Mouse (Mus musculus) activated CD4-positive, CD25-positive, alpha-beta regulatory T cell, adult 4 months (primary cell): ENCODE measurements around the gene Usp2. TPM values are rescaled to one million over a fixed set of nuclear protein-coding genes. Genes with fewer than 3 reads are reported as not detected.
"Not testable (repeated sequence)": the region's sequence is repeated elsewhere in the genome, so short reads cannot be mapped to it uniquely, and the experiment has no call there.

ENCODE experiments used
- ATAC-seq: one replicate; pipeline ENCODE4 v1.8.0; 2017
- polyA plus RNA-seq, 2 experiments: library from polyadenylated mRNA; unstranded; fragments of 100-300 nt; shearing (Covaris generic); gene quantifications; one replicate each; pipeline ENCODE4 v1.2.1; 2017

The Usp2 gene
- polyA plus RNA-seq, 2 experiments from 2014 or later: 1.6 to 1.7 TPM

DNA sequence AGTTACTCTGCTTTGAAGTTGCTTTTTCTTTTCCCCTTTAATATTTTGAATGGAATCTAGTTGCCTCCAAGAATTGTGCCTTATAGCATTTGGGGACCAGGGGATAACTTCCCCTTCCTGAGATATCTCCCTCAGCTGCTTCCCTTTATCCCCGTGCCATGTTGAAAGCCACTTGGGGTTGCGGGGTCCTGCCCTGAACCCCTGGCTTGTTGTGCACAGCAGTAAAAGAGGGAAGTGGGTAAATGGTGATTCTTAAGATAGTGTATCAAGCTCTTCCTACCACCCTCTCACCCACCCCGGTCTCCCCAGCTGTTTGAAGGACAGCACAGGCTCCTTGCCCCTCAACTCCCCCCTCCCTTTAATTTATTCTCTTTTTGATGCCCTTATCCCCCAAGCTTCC is 27.9 kb downstream of the Usp2 start:
- ATAC-seq: no peak

DNA sequence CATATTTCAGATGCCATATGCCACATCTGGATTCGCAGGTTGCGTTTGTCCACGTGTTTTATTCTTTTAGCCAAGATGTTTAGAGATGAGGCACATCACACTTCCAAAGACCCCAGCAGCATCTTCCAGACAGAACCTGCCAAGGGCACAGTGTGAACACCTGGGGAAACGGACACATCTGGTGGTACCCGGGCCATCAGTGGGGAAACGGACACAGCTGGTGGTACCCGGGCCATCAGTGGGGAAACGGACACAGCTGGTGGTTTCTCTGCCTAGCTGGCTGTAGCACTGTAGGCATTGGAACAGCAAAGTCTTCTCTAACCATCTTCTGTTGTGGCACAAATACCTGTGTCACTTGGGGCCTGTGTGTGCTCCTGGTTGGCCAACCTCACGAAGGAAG is 29.0 kb downstream of the Usp2 start:
- no peak for ATAC-seq

DNA sequence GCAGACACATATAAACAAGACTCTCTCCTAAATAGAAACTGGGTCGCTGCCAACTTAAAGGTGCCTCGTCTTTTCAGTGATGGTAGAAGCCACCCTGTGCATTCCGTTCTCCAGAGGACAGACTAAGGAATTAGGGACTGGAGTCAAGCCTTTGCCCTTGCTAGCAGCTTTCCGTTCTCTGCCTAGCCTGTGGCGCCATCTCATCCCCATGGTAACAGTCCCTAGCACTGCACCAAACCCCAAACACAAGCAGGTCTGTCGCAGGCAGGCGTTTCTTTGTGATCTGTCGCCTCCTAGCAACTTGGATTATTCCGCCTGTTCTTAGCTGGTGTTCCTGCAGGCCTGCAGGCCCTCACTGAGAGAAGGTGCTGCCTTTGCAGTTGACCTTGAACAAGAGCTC is 29.7 kb downstream of the Usp2 start:
- ATAC-seq: no peak

DNA sequence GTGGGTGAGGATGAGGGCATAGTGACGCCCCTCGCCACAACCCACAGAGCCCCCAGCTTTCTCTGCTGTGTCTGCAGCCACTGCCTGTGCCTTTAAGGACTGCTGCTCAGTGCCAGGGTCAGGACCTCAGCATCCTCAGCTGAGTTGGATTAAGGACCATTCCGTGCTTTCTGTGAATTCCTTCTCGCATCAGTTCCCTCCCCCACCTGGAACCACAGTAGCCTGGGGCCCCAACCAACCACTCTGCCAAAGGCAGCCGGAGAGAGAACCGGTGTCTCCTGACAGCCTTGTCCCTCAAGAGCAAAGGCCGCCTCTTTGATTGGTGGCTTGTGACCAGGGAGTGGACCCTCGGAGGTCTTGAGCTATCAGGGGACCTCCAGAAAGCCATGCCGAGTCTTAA is 34.7 kb downstream of the Usp2 start, which contains the start of gene Mfrp:
TSS of gene Mfrp (plus strand) at position 240 of the 400 bp plus-strand sequence.
- no peak for ATAC-seq

DNA sequence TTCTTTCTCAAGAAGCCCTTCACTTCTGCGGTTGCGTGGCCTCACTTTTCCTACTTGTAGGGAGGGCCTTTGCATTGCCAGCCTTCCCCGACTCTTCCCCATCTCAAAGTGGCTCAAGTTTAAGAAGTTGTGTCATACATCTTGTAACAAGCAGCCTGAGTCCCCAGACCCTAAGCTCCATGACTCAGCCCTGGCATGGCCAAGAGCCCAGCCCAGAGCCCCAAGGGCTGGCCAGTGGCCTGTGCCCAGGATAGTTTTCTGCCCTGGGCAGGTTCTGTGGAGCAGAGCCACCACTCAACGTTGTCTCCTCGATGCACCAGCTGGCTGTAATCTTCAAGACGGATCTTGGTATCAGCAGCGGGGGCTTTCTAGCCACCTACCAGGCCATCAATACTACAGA is 38.1 kb downstream of the Usp2 start:
- no peak for ATAC-seq

DNA sequence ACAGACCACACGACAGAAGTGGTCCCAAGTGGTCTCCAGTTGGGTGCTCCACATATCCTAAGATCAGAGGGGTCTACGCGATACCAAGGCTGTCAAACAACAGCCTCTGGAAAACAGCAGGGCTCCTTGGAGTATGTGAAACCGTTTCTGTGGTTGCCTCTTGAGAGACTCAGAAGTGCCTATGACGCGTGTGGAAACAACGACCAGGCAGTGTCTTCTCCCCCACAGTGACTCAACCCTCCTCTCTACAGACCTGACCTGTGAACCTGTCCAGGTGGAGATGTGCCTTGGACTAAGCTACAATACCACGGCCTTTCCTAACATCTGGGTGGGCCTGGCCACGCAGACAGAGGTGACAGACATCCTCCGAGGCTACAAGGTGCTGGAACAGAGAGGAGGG is 39.0 kb downstream of the Usp2 start:
- peak; percentile 40 for ATAC-seq

DNA sequence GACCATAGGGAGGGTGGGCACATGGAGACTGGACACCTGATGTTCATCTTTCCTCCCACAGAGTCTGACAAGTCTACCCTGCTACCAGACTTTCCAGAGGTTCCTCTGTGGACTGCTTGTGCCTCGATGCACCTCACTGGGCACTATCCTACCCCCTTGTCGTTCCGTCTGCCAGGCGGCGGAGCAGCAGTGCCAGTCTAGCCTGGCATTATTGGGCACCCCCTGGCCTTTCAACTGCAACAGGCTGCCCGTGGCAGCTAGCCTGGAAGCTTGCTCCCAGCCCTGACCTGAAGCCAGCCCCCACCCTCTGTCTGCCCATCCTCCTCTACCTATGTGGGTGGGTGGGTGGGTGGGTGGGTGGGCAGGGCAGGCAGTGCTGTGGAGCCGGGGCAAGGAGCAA is 39.4 kb downstream of the Usp2 start:
- no peak for ATAC-seq

DNA sequence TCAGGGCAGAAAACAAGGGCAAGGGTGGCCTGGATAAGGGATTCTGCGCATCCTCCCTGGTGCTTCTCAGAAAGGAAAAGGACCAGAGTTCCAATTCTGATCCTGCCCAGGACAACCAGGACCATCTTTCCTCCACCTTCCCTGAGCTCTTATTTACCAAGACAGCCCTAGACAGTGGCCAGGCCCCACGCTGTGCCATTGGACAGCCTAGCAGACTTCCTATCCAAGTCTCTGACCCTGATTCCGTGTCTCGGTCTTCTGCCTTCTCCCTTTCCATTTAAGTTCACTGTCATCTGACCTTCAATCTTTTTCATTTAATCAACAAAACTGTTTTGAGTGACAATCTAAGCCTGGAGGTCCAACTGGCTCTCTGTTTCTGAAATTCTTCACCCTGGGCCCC is 39.8 kb downstream of the Usp2 start:
- no peak for ATAC-seq

DNA sequence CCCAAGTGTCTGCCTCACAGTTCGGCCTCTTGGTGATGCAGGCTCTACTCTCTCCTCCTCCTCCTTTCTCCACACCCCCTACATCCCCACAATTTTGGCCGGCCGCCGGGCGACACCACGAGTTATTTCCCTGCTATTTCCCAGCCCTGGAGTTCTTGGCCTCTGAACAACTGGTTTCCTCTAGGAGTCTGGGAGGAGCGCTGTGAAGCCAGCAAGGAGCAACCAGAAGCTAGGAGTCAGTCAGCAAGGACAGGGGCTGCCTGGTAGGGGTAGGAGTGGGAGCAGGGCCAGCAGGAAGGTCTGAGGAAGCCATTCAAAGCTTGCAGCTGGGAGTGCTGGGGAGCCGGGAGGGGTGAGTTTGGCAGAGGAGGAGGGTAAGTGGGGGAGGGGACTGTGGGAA is 40.3 kb downstream of the Usp2 start, which contains the start of gene C1qtnf5:
TSS of gene C1qtnf5 (plus strand) at position 136 of the 400 bp plus-strand sequence.
- no peak for ATAC-seq

DNA sequence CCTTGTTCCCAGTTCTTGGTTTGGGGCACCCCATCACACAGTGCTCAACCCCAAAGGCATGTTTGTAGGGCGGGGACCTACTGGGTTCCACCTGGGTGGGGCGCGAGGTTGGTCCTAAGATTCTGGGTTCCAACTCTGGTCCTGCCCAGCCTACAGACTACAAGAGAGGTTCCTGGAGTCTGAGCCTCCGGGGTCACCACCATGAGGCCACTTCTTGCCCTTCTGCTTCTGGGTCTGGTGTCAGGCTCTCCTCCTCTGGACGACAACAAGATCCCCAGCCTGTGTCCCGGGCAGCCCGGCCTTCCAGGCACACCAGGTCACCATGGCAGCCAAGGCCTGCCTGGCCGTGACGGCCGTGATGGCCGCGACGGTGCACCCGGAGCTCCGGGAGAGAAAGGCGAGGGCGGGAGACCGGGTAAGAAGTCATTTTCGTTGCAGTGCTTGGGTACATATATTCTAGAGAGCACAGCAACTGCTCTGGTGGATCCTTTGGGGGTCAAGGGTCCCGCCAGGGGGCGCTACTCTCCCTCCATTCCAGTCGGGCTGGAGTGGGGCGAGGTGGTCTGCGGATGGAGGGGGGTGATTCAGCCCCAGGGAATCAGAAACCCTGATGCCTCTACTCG is 40.8 kb downstream of the Usp2 start:
- no peak for ATAC-seq

DNA sequence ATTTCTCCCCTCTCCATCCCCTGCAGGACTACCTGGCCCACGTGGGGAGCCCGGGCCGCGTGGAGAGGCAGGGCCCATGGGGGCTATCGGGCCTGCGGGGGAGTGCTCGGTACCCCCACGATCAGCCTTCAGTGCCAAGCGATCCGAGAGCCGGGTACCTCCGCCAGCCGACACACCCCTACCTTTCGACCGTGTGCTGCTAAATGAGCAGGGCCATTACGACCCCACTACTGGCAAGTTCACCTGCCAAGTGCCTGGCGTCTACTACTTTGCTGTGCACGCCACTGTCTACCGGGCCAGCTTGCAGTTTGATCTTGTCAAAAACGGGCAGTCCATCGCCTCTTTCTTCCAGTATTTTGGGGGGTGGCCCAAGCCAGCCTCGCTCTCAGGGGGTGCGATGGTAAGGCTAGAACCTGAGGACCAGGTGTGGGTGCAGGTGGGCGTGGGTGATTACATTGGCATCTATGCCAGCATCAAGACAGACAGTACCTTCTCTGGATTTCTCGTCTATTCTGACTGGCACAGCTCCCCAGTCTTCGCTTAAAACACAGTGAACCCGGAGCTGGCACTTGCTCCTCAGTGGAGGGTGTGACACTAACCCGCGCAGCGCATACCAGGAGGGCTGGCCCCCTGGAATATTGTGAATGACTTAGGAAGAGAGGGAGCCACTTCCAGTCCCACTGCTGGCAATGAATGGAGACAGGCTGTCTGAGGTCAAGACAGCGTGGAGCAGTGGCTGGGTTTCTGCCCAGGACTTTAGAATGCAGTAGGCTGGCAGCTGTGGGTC is 41.6 kb downstream of the Usp2 start:
- no peak for ATAC-seq

DNA sequence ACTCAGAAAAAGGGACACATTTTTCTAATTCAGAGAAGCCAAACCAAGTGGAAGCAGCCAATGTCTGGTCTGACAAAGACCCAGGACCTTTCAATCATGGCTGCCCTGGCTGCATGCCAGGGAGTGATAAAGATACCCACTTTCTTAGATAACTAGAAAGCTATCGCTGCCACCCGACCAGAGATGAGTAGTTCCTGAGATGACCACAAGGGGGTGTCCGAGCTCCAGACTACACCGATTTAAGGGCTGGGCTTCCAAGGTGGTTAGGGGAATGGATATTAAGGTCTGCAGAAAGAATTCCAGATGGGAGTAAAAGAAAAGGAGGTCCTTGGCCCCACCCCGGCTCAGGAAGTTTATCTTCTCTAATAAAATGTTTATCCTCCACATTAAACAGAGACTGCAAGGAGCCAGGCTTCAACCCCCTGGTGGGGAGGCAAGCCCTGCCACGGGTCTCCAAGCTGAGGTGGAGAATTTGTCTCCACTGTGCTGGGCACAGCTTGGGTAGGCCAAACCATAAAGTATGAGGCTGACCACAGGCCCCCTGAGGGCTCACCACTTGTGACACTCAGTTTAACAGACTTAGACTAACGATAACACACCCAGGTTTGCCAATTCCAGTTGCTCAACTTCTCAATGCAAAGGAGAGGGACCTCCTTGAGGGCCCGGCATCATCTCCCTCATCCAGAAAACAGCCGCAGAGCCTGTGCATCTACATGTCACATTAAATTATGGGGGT is 42.7 kb downstream of the Usp2 start:
- ATAC-seq: no peak

DNA sequence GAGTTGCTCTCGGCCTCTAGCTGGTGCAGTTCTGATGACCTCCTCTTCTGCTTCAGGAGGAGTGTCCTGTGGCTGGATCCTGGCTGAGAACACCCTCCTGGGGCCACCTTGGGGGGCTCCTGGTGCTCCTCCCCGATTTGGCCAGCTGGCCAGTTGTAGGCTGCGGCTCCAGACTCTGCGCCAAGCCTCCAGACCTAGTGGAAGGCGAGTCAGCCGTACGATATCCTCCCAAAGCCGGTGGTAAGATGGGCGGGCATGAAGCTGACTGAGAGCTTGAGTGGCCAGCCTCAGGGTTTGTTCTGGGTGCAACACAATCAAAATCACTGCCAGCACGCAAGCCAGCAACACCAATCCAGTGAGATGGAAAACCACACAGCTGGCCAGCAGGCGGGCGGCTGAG is 45.1 kb downstream of the Usp2 start:
- not testable (repeated sequence) for ATAC-seq

DNA sequence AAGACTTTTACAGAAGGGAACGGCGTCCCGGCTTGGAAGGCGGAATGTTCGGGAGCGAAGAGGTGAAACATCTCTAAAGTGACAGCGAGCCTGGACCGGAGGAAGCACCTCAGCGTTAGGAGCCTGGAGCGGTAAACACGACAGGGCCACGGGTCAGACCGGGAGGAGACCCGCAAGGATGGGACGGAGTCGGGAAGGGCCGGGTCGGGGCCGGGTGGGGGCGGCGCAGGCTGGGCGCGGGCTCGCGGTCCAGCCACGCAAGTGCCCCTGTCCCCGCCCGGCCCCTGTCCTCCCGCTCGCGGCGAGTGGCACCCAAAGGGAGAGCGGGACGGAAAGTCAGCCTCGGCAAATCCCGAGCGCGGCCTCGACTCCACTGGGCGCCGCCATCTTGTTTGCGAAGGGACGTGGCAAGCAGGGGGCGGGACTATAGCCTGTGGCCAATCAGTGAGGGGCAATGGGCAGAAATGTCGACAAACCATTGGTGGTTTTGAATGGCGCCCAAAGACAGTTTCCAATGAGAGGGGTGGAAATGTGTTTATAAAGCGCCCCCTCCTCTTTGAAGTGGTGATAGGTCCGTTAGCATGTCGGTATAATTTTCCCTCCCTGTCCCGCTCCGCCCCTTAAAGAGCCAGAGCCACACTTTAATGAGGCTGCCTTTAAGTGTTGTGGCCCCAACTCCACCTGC is 46.4 kb downstream of the Usp2 start, which contains the start of the genes Gm49380 and Rnf26:
TSS of gene Gm49380 (minus strand) at position 396 of the 685 bp plus-strand sequence.
TSS of gene Rnf26 (minus strand) at position 413 of the 685 bp plus-strand sequence.
- ATAC-seq: peak; percentile 98

DNA sequence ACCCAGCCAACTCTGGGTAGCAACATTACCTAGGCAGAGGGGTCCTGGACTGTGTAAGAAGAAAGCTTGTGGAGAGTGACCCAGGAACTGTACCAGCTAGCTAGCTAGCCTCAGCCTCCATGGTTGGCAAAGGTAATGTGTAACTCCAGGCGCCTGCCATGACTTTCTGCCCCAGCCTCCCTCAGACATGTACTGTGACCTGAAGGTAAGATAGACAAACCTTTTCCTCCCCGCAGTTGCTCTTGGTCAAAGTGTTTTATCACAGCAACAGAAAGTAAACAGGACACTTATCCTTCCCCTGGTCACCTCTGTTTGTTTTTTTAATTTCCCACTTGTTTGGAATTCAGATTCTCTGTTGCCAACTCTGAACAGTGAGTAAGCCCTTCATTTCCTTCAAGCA is 47.6 kb downstream of the Usp2 start:
- no peak for ATAC-seq

DNA sequence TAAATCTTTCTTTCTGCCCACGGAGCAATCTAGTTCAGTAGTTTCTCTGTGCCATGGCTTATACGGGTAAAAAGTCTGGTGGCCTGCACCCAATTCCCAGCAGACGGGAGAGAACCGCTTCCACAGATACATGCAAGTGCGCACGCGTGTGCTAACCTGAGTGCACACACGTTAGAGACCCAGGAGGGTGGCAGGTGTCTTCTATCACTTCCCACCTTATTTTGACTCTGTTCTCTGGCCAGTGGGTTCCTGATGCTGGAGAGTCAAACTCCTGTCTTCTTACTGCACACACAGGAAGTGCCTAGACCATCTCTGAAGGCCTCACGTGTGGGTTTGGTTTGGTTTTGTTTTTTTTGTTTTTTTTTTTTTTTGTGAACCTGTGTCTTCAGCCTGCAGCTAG is 48.8 kb downstream of the Usp2 start:
- no peak for ATAC-seq

DNA sequence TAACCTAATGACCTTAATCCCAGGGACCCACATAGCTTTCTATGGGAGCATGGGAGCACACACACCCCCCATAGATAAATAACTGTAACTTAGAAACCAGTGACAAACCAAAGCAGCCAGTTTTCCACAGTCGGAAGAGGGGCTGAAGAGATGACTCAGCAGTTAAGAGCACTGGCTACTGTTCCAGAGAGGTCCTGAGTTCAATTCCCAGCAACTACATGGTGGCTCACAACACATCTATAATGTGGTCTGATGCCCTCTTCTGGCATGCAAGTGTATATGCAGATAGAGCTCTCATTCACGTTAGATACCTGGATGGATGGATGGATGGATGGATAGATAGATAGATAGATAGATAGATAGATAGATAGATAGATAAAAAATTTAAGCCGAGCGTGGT is 49.4 kb downstream of the Usp2 start:
- no peak for ATAC-seq

DNA sequence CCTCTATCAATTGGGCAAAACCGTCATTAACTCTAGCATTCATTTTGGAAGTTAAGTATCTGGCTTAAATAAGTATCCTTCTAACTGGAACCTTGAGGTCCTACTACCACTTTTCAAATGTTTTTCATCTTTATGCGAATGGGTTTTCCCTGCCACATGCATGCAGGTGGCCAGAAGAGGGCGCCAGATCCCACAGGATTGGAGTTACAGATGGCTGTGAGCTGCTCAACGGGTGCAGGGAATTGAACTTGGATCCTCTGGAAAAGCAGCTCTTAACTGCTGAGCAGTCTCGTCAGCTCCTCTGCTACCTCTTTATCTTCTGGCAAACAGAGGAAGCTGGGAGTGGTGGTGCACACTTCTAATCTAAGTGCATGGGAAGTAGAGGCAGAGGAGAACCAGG is 52.2 kb downstream of the Usp2 start:
- ATAC-seq: no peak

DNA sequence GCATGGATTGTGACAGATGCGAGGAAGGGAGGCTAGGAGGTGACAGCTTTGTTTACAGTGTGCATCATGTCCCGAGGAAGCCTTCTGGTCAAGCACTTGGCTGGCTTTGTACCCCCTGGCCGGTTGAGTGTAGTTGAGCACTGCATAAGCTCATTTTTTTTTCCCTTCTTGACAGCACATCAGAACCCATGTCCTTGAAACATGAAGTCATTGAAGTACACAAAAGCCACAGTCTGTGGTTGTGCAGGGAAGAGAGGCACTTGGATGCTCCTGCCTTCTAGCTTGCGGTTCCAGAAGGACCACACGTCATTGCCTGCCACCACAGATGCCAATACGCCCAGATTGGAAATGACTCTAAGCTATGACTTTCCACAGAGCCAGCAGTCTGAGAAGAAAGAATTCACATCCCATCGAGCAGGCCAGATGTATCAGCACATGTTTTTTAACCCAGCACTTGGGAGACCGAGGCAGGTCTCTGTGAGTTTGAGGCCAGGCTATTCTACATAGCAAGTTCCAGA is 53.2 kb downstream of the Usp2 start:
- no peak for ATAC-seq

DNA sequence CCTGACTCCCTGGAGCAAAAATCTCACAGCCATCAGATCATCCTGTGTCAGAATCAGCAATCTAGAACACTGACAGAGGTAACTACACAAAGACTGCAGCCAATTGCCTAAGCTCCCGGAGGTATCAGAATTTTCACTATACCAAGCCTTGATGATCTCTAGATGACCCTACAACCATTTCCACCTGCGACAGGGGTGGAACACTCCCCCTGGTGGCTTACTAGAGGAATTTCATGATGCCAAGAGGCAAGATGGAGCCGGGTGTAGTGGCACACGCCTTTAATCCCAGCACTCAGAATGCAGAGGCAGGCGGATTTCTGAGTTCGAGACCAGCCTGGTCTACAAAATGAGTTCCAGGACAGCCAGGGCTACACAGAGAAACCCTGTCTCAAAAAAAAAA is 57.5 kb downstream of the Usp2 start:
- no peak for ATAC-seq

DNA sequence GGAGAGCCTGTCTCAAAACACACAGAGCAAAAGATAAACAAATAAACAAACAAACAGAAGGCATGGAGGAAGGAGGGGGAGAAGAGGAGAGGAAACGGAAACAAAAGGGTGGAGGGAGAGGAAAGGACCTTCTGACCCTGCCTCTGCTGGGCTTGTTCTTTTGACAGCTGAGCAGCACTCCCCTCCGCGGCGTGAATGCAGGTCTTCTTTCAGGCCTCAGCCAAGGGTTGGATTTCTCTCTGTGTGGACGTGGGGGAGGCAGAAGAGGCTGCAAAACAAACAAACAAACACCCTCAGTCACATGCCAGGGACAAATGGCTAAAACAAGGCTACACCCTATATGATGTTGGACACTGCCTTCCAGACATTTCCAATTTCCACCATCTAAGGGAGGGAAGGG is 58.2 kb downstream of the Usp2 start:
- ATAC-seq: no peak

DNA sequence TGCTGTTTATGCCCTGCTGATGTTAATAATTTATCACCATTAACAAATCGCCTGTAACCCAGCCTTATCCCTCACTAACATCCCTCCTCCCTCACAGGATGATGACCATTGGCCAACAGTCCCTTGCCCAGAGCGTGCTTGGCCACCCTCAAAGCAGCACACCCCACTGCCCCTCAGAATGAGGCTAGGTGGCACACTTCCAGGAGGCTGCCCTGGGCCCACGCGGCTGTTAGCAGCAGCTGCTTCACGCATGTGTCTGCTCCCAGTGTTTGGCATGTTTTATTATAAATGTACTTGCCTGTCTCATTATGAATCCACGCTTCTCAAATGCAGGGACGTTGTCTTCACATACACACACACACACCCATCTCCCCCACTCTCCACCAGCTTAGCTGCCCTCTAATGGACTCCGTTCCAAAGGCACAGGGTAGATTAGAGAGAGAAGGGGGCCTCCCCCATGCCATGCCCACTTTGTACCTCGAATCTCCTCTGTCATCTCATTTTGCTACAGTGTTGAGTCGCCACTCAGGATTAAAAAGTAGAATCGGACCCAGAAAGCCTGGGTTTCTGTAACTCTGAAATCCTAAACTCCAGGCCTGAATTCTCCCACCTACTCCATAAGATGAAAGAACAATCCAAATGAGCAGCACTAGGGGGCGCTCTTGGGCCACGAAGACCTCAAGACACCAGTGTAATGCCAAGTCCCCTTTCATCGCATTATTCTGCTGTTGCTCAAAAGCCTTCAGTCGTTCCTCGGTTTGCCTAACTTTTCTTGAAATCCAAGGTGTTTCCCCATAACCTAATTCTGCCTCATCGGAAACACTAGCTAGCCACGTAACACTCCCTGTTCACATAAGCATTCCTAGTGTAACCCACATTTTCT is 59.0 kb downstream of the Usp2 start:
- no peak for ATAC-seq
